Mouse (Mus musculus) neural tube, embryonic 13.5 days (tissue): Measurements from ENCODE around the gene Zfp735. TPM values are rescaled to one million over a fixed set of nuclear protein-coding genes. Genes with fewer than 3 reads are reported as not detected.

Experiments
- ATAC-seq: fragments of 200-750 bp; cut with Nextera tagmentation; 2 replicates; pipeline ENCODE4 v1.8.0; 2017; ENCODE audit warnings: low read depth, mild to moderate bottlenecking, moderate TSS enrichment, moderate library complexity
- H3K27ac ChIP-seq: fragments of 300-500 bp; sonication (generic); replicated peaks from 2 replicates; pipeline ENCODE4 v1.5.1; 2015; ENCODE audit warnings: moderate library complexity, mild to moderate bottlenecking, inconsistent platforms
- H3K27me3 ChIP-seq: fragments of 300-500 bp; sonication (generic); 2 replicates; pipeline ENCODE4 v1.6.1; 2015; ENCODE audit warnings: mild to moderate bottlenecking, inconsistent platforms
- H3K36me3 ChIP-seq: fragments of 300-500 bp; sonication (generic); 2 replicates; pipeline ENCODE4 v1.6.1; 2015; ENCODE audit warnings: mild to moderate bottlenecking, inconsistent platforms
- H3K4me1 ChIP-seq: fragments of 300-500 bp; sonication (generic); replicated peaks from 2 replicates; pipeline ENCODE4 v1.6.1; 2015; ENCODE audit warnings: inconsistent platforms
- H3K4me2 ChIP-seq: fragments of 300-500 bp; sonication (generic); 2 replicates; pipeline ENCODE4 v1.6.1; 2015; ENCODE audit warnings: inconsistent platforms, mild to moderate bottlenecking, moderate library complexity
- H3K4me3 ChIP-seq: fragments of 300-500 bp; sonication (generic); 2 replicates; pipeline ENCODE4 v1.5.1; 2015; ENCODE audit warnings: mild to moderate bottlenecking, inconsistent platforms
- H3K9ac ChIP-seq: fragments of 300-500 bp; sonication (generic); 2 replicates; pipeline ENCODE4 v1.6.1; 2015; ENCODE audit warnings: moderate library complexity, mild to moderate bottlenecking, inconsistent platforms
- H3K9me3 ChIP-seq: fragments of 300-500 bp; sonication (generic); 2 replicates; pipeline ENCODE4 v1.6.1; 2016; ENCODE audit warnings: inconsistent platforms
- WGBS: fragments of 180-500 bp; shearing (Covaris S2); methylation state at CpG from one replicate; pipeline ENCODE4 v1.1.7; 2015; 5-methylcytosine and 5-hydroxymethylcytosine counted together
- polyA plus RNA-seq: library from polyadenylated mRNA; unstranded; fragments of >200 nt; fragmentation: Nextera tagmentation; extraction: Ambion mirVana; gene quantifications from 2 replicates; pipeline ENCODE4 v1.2.1, GENCODE M21; 2015

The Zfp735 gene
- polyA plus RNA-seq = not detected in 2 replicates

DNA sequence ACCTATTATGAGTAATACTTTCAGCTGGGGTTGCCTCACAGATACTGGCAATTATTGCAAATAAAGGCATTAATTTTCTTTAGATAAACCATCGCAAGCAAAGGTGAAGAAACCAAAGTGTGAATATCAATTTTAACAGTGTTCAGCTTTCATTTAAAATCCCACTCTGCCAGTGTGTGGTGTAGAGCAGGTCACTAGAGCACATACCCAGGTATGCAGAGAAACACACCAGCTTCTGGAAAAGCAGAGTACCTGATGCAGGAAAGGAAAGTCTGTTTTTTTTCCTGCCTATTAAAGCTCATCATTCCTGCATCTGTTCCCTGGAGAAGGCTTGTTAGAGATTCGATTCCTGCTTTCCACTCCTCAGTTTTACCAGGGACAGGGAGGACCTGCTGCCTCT lies at the start of gene Zfp735:
Gene Zfp735 (plus strand): TSS at position 301 of the 400 bp plus-strand sequence.
- Histone ChIP-seq H3K36me3 (no peaks in the 10 kb centered on the region), H3K27me3 (no peaks in the 10 kb centered on the region)

DNA sequence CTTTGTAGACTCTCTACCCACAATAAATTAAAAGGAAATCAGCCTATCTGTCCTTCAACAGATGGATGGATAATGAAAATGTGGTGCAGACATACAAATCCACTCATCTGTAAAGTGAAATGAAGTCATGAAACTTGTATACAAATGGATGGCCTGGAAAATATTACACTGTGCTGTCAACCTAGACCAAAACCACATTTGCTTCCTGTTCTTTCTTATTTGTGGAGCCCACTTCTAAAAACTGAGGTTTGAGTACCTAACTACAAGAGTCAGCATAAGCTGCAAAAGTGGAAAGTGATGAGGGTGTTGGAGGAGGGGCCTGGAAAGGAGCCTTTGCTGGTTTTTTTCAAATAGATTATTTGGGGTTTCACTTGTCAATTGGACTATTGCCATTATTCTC lies 70.5 kb downstream of the Zfp735 start:
- no peaks in the 10 kb centered on the region for H3K27me3 ChIP-seq
- no peak overlapping the region for H3K4me3 ChIP-seq
- no peaks in the 10 kb centered on the region for H3K36me3 ChIP-seq
- H3K4me2 ChIP-seq = no peak overlapping the region
- H3K27ac ChIP-seq = no peak overlapping the region
- H3K9me3 ChIP-seq = peaks cover 21% of the 10 kb centered on the region
- H3K9ac ChIP-seq = no peak overlapping the region
- no peaks in the 10 kb centered on the region for H3K4me1 ChIP-seq
- ATAC-seq = no peak

More for the DNA sequence above, at the start of gene Zfp735:
- H3K4me2 ChIP-seq = no peak within 1 kb of the TSS
- H3K4me3 ChIP-seq = no peak within 1 kb of the TSS
- 84% methylated on average over 2 of the region's 2 CpGs for WGBS
- H3K9ac ChIP-seq = no peak within 1 kb of the TSS
- no peak within 1 kb of the TSS for H3K27ac ChIP-seq
- H3K4me1 ChIP-seq = no peaks in the 10 kb centered on the region
- peaks cover 11% of the 10 kb centered on the region for H3K9me3 ChIP-seq
- no peak for ATAC-seq

Other genes starting within 250 kb of the Zfp735 start
- gene Olfr380, start 231.3 kb upstream of the Zfp735 start, polyA plus RNA-seq = not detected in 2 replicates
- not detected in 2 replicates for gene Olfr381, start 197.2 kb upstream of the Zfp735 start, polyA plus RNA-seq
- gene Olfr382, start 171.6 kb upstream of the Zfp735 start, polyA plus RNA-seq = not detected in 2 replicates
- not detected in 2 replicates for gene Olfr385, start 95.8 kb upstream of the Zfp735 start, polyA plus RNA-seq
- not detected in 2 replicates for gene Olfr384, start 90.2 kb upstream of the Zfp735 start, polyA plus RNA-seq
- gene Olfr389, start 91.9 kb downstream of the Zfp735 start, polyA plus RNA-seq = not detected in 2 replicates
- gene Olfr390, start 94.2 kb downstream of the Zfp735 start, polyA plus RNA-seq = not detected in 2 replicates
- gene Olfr391-ps, start 114.3 kb downstream of the Zfp735 start, polyA plus RNA-seq = not detected in 2 replicates
- gene Olfr392, start 128.3 kb downstream of the Zfp735 start, polyA plus RNA-seq = not detected in 2 replicates
- gene Olfr393, start 162.7 kb downstream of the Zfp735 start, polyA plus RNA-seq = not detected in 2 replicates
- gene Olfr394, start 202.0 kb downstream of the Zfp735 start, polyA plus RNA-seq = not detected in 2 replicates
- gene Olfr395, start 220.5 kb downstream of the Zfp735 start, polyA plus RNA-seq = not detected in 2 replicates
- gene Olfr23, start 247.9 kb downstream of the Zfp735 start, polyA plus RNA-seq = not detected in 2 replicates